Mouse (Mus musculus) heart, postnatal 0 days (tissue): ENCODE results near the gene Ubxn10.

Experiments
- CTCF ChIP-seq: IDR thresholded peaks from 2 replicates; pipeline ENCODE4 v1.5.1; 2016; ENCODE audit warnings: antibody characterized with exemption, control low read depth, low read depth
- EP300 ChIP-seq: IDR thresholded peaks from 2 replicates; pipeline ENCODE4 v1.6.1; 2016; ENCODE audit warnings: antibody characterized with exemption, low read depth

- TF ChIP-seq CTCF: no peak
- TF ChIP-seq EP300: no peak
Observed at GRCm38 (mm10) chr4:138666521-138666920, 70.4 kb downstream of the Ubxn10 start.
